Mouse (Mus musculus): ENCODE results near the gene Cacnb2. TPM values are rescaled to one million over a fixed set of nuclear protein-coding genes. Genes with fewer than 3 reads are reported as not detected.

Gene Cacnb2
- polyA plus RNA-seq, 1 experiment from 2014 or later: 12.2 TPM

GRCm38 (mm10) chr2:14917585-14918247 is 314.8 kb downstream of the Cacnb2 start:
- Histone ChIP-seq H3K9me3 (replicated peaks) (no peaks in the 10 kb centered on the region), H3K9ac (no peak overlapping the region), H3K36me3 (no peaks in the 10 kb centered on the region), H3K4me1 (replicated peaks) (peaks cover 23% of the 10 kb centered on the region), H3K4me3 (no peak overlapping the region), H3K27me3 (no peaks in the 10 kb centered on the region), H3K27ac (peak overlapping the region; percentile 67), H3K4me2 (0 out of 2 replicates have a peak overlapping the region, but pooled peaks have one; percentile 1)
- WGBS: 44% methylated on average over 3 of the region's 3 CpGs
- peak; percentile 82 for ATAC-seq (replicated peaks; ENCODE audit: insufficient number of reproducible peaks, insufficient read depth, low FRiP score, low read depth)

- Histone ChIP-seq H3K9me3 (replicated peaks) (no peaks in the 10 kb centered on the region), H3K4me1 (replicated peaks) (peaks cover 27% of the 10 kb centered on the region), H3K27ac (peak overlapping the region; percentile 61), H3K9ac (no peak overlapping the region), H3K4me3 (no peak overlapping the region), H3K27me3 (no peaks in the 10 kb centered on the region), H3K4me2 (0 out of 2 replicates have a peak overlapping the region, but pooled peaks have one; percentile 4), H3K36me3 (no peaks in the 10 kb centered on the region)
- peak; percentile 89 for ATAC-seq (replicated peaks; ENCODE audit: insufficient number of reproducible peaks, insufficient read depth, low FRiP score, low read depth)
- WGBS: 34% methylated on average over 3 of the region's 3 CpGs
These were observed 327.0 kb downstream of the Cacnb2 start for GRCm38 (mm10) chr2:14929866-14930265.

- Histone ChIP-seq H3K4me3 (no peak overlapping the region), H3K27ac (no peak overlapping the region), H3K9ac (no peak overlapping the region), H3K36me3 (no peaks in the 10 kb centered on the region), H3K4me1 (replicated peaks) (peaks cover 37% of the 10 kb centered on the region), H3K27me3 (no peaks in the 10 kb centered on the region), H3K9me3 (replicated peaks) (no peaks in the 10 kb centered on the region), H3K4me2 (no peak overlapping the region)
- 68% methylated on average over 2 of the region's 2 CpGs for WGBS
- ATAC-seq (replicated peaks; ENCODE audit: insufficient number of reproducible peaks, insufficient read depth, low FRiP score, low read depth): no peak
These were observed 329.1 kb downstream of the Cacnb2 start for GRCm38 (mm10) chr2:14931968-14932367.

- Histone ChIP-seq H3K36me3 (no peaks in the 10 kb centered on the region), H3K27ac (peak overlapping the region; percentile 82), H3K4me3 (no peak overlapping the region), H3K9me3 (replicated peaks) (no peaks in the 10 kb centered on the region), H3K4me1 (replicated peaks) (peaks cover 22% of the 10 kb centered on the region), H3K4me2 (no peak overlapping the region), H3K27me3 (no peaks in the 10 kb centered on the region), H3K9ac (no peak overlapping the region)
- peak; percentile 62; the same call in 1 of the 2 replicates for ATAC-seq (replicated peaks; ENCODE audit: insufficient number of reproducible peaks, insufficient read depth, low FRiP score, low read depth)
- 35% methylated on average over 8 of the region's 8 CpGs for WGBS
These were observed 333.6 kb downstream of the Cacnb2 start for GRCm38 (mm10) chr2:14936492-14936891.

- H3K27ac ChIP-seq: no peak overlapping the region
- WGBS: 87% methylated on average over 4 of the region's 4 CpGs
- no peaks in the 10 kb centered on the region for H3K27me3 ChIP-seq
- no peaks in the 10 kb centered on the region for H3K9me3 ChIP-seq (replicated peaks)
- H3K9ac ChIP-seq: no peak overlapping the region
- peaks cover under 1% of the 10 kb centered on the region; the same call in 1 of the 2 replicates for H3K4me1 ChIP-seq (replicated peaks)
- H3K4me3 ChIP-seq: no peak overlapping the region
- no peaks in the 10 kb centered on the region for H3K36me3 ChIP-seq
- no peak overlapping the region for H3K4me2 ChIP-seq
- no peak for ATAC-seq (replicated peaks; ENCODE audit: insufficient number of reproducible peaks, insufficient read depth, low FRiP score, low read depth)
These were observed 339.4 kb downstream of the Cacnb2 start for GRCm38 (mm10) chr2:14942261-14942660.

- Histone ChIP-seq H3K4me1 (replicated peaks) (no peaks in the 10 kb centered on the region), H3K4me3 (no peak overlapping the region), H3K9me3 (replicated peaks) (no peaks in the 10 kb centered on the region), H3K9ac (no peak overlapping the region), H3K4me2 (no peak overlapping the region), H3K27me3 (no peaks in the 10 kb centered on the region), H3K27ac (no peak overlapping the region), H3K36me3 (no peaks in the 10 kb centered on the region)
- 79% methylated on average over 3 of the region's 3 CpGs for WGBS
- no peak for ATAC-seq (replicated peaks; ENCODE audit: insufficient number of reproducible peaks, insufficient read depth, low FRiP score, low read depth)
These were observed 340.9 kb downstream of the Cacnb2 start for GRCm38 (mm10) chr2:14943691-14944357.

GRCm38 (mm10) chr2:14953090-14953489 is 350.2 kb downstream of the Cacnb2 start:
- H3K9ac ChIP-seq: no peak overlapping the region
- no peaks in the 10 kb centered on the region for H3K27me3 ChIP-seq
- H3K4me3 ChIP-seq: no peak overlapping the region
- no peak overlapping the region for H3K27ac ChIP-seq
- ATAC-seq (replicated peaks; ENCODE audit: insufficient number of reproducible peaks, insufficient read depth, low FRiP score, low read depth): no peak
- no peaks in the 10 kb centered on the region for H3K9me3 ChIP-seq (replicated peaks)
- no peaks in the 10 kb centered on the region for H3K36me3 ChIP-seq
- 85% methylated on average over 2 of the region's 2 CpGs for WGBS
- H3K4me1 ChIP-seq (replicated peaks): 0 out of 2 replicates have a peak, but pooled peaks cover 3% of the 10 kb centered on the region
- no peak overlapping the region for H3K4me2 ChIP-seq

- 59% methylated on average over 1 of the region's 1 CpGs for WGBS
- ATAC-seq (replicated peaks; ENCODE audit: insufficient number of reproducible peaks, insufficient read depth, low FRiP score, low read depth): no peak
These were observed 358.1 kb downstream of the Cacnb2 start for GRCm38 (mm10) chr2:14960963-14961488.

GRCm38 (mm10) chr2:14961493-14961892 is 358.6 kb downstream of the Cacnb2 start:
- H3K27ac ChIP-seq: no peak overlapping the region
- no peak for ATAC-seq (replicated peaks; ENCODE audit: insufficient number of reproducible peaks, insufficient read depth, low FRiP score, low read depth)
- H3K27me3 ChIP-seq: no peaks in the 10 kb centered on the region
- H3K9me3 ChIP-seq (replicated peaks): no peaks in the 10 kb centered on the region
- H3K4me1 ChIP-seq (replicated peaks): no peaks in the 10 kb centered on the region
- no peak overlapping the region for H3K4me3 ChIP-seq
- no peak overlapping the region for H3K9ac ChIP-seq
- no peak overlapping the region for H3K4me2 ChIP-seq
- H3K36me3 ChIP-seq: no peaks in the 10 kb centered on the region; the same call in 1 of the 2 replicates
- WGBS: 88% methylated on average over 2 of the region's 2 CpGs

More at GRCm38 (mm10) chr2:14960963-14961488, 358.1 kb downstream of the Cacnb2 start:
- H3K4me2 ChIP-seq: no peak overlapping the region
- H3K4me3 ChIP-seq: no peak overlapping the region
- H3K4me1 ChIP-seq (replicated peaks): no peaks in the 10 kb centered on the region
- no peaks in the 10 kb centered on the region; the same call in 1 of the 2 replicates for H3K36me3 ChIP-seq
- H3K9me3 ChIP-seq (replicated peaks): no peaks in the 10 kb centered on the region
- H3K9ac ChIP-seq: no peak overlapping the region
- H3K27me3 ChIP-seq: no peaks in the 10 kb centered on the region
- no peak overlapping the region for H3K27ac ChIP-seq

- Histone ChIP-seq H3K36me3 (peaks cover 26% of the 10 kb centered on the region), H3K9me3 (replicated peaks) (no peaks in the 10 kb centered on the region), H3K4me1 (replicated peaks) (no peaks in the 10 kb centered on the region), H3K4me3 (no peak overlapping the region), H3K27ac (no peak overlapping the region), H3K27me3 (no peaks in the 10 kb centered on the region), H3K9ac (no peak overlapping the region), H3K4me2 (no peak overlapping the region)
- ATAC-seq (replicated peaks; ENCODE audit: insufficient number of reproducible peaks, insufficient read depth, low FRiP score, low read depth): no peak
- WGBS: 82% methylated on average over 11 of the region's 11 CpGs
These were observed 381.1 kb downstream of the Cacnb2 start for GRCm38 (mm10) chr2:14984029-14984428.

- WGBS: 69% methylated on average over 4 of the region's 4 CpGs
- H3K4me2 ChIP-seq: no peak overlapping the region
- H3K27ac ChIP-seq: no peak overlapping the region
These were observed 385.6 kb downstream of the Cacnb2 start for GRCm38 (mm10) chr2:14988451-14988850.

More at GRCm38 (mm10) chr2:14988451-14988850, 385.6 kb downstream of the Cacnb2 start:
- H3K4me1 ChIP-seq (replicated peaks): no peaks in the 10 kb centered on the region
- ATAC-seq (replicated peaks; ENCODE audit: insufficient number of reproducible peaks, insufficient read depth, low FRiP score, low read depth): no peak
- H3K9me3 ChIP-seq (replicated peaks): no peaks in the 10 kb centered on the region
- H3K36me3 ChIP-seq: peaks cover 12% of the 10 kb centered on the region
- H3K4me3 ChIP-seq: no peak overlapping the region
- H3K27me3 ChIP-seq: no peaks in the 10 kb centered on the region
- H3K9ac ChIP-seq: no peak overlapping the region

Measured in heart, embryonic 15.5 days (tissue).